Mouse (Mus musculus) megakaryocyte, embryonic 14.5 days (primary cell): ENCODE results near the gene Tln2.

ENCODE experiments used
- FLI1 ChIP-seq: IDR thresholded peaks from 2 replicates; pipeline ENCODE4 v1.6.1; 2012; ENCODE audit warnings: low read length, inconsistent platforms, mixed read lengths
- GATA1 ChIP-seq: IDR thresholded peaks from 3 replicates; pipeline ENCODE4 v1.6.1; 2012; ENCODE audit warnings: mixed read lengths, low read length, inconsistent platforms, borderline replicate concordance

- TF ChIP-seq GATA1 = no peak
- TF ChIP-seq FLI1 = no peak
These were observed 179.4 kb downstream of the Tln2 start for GRCm38 (mm10) chr9:67380095-67380494.
